Mouse (Mus musculus) bone marrow, adult 2 months (tissue): ENCODE measurements around the gene Gm27021.

Experiments
- CTCF ChIP-seq: fragments of 200-500 bp; IDR thresholded peaks from 2 replicates; pipeline ENCODE4 v1.5.1; 2011; ENCODE audit warnings: low read length, control low read depth; ENCODE audit not compliant: control insufficient read depth, insufficient read depth
- POLR2A ChIP-seq: fragments of 200-500 bp; IDR thresholded peaks from 2 replicates; pipeline ENCODE4 v1.6.1; 2011; ENCODE audit warnings: low read depth, mild to moderate bottlenecking, control low read depth, low read length, borderline replicate concordance; ENCODE audit not compliant: control insufficient read depth

GRCm38 (mm10) chr8:120715996-120716680 is 48.3 kb upstream of the Gm27021 start:
- no peak for TF ChIP-seq POLR2A
- TF ChIP-seq CTCF = no peak
